Mouse (Mus musculus) embryonic facial prominence, embryonic 13.5 days (tissue): ENCODE measurements around the gene Sccpdh. TPM values are rescaled to one million over a fixed set of nuclear protein-coding genes. Genes with fewer than 3 reads are reported as not detected.

Experiments
- ATAC-seq: fragments of 200-750 bp; cut with Nextera tagmentation; 2 replicates; pipeline ENCODE4 v1.8.0; 2017; ENCODE audit warnings: low read depth; ENCODE audit not compliant: insufficient number of reproducible peaks, insufficient read depth, low FRiP score, low TSS enrichment
- H3K27ac ChIP-seq: fragments of 300-500 bp; sonication (generic); 2 replicates; pipeline ENCODE4 v1.5.1; 2015; ENCODE audit warnings: moderate library complexity, mild to moderate bottlenecking, inconsistent platforms
- H3K27me3 ChIP-seq: fragments of 300-500 bp; sonication (generic); 2 replicates; pipeline ENCODE4 v1.6.1; 2015; ENCODE audit warnings: mild to moderate bottlenecking, inconsistent platforms
- H3K36me3 ChIP-seq: fragments of 300-500 bp; sonication (generic); 2 replicates; pipeline ENCODE4 v1.6.1; 2015; ENCODE audit warnings: mild to moderate bottlenecking, inconsistent platforms
- H3K4me1 ChIP-seq: fragments of 300-500 bp; sonication (generic); 2 replicates; pipeline ENCODE4 v1.6.1; 2015; ENCODE audit warnings: inconsistent platforms
- H3K4me2 ChIP-seq: fragments of 300-500 bp; sonication (generic); 2 replicates; pipeline ENCODE4 v1.6.1; 2015; ENCODE audit warnings: moderate library complexity, mild to moderate bottlenecking, inconsistent platforms
- H3K4me3 ChIP-seq: fragments of 300-500 bp; sonication (generic); 2 replicates; pipeline ENCODE4 v1.5.1; 2015; ENCODE audit warnings: mild to moderate bottlenecking, inconsistent platforms
- H3K9ac ChIP-seq: fragments of 300-500 bp; sonication (generic); 2 replicates; pipeline ENCODE4 v1.6.1; 2015; ENCODE audit warnings: mild to moderate bottlenecking, inconsistent platforms
- H3K9me3 ChIP-seq: fragments of 300-500 bp; sonication (generic); 2 replicates; pipeline ENCODE4 v1.6.1; 2016; ENCODE audit warnings: inconsistent platforms
- WGBS: fragments of 180-500 bp; shearing (Covaris S2); methylation state at CpG from one replicate; pipeline ENCODE4 v1.1.7; 2015; ENCODE audit warnings: mixed read lengths; 5-methylcytosine and 5-hydroxymethylcytosine counted together
- polyA plus RNA-seq: library from polyadenylated mRNA; unstranded; fragments of >200 nt; fragmentation: Nextera tagmentation; extraction: Ambion mirVana; gene quantifications from 2 replicates; pipeline ENCODE4 v1.2.1, GENCODE M21; 2015

The Sccpdh gene
- polyA plus RNA-seq, 1 experiment from 2014 or later: 64.1 TPM

DNA sequence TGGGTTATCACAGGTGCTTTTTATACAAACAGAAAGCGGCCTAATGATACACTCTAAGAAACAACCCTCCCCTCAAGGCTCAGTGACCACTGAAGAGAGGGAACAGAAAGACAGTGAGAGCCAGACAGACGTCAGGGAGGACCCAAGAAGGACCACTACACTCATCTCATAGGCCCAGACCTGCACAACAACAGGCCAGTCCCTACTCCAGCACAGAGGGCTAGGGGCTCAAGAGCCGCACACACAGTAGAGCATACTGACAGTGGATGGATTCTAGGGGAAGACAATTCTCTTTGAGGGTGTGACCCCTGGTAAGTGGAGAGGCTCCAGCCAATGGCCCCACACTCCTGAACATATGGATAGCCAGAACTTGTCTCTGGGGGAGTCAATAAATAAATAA, 68.5 kb downstream of the Sccpdh start:
- Histone ChIP-seq H3K4me1 (no peaks in the 10 kb centered on the region), H3K9ac (no peak overlapping the region), H3K27me3 (no peaks in the 10 kb centered on the region), H3K36me3 (no peaks in the 10 kb centered on the region), H3K27ac (no peak overlapping the region), H3K4me3 (no peak overlapping the region), H3K4me2 (no peak overlapping the region), H3K9me3 (no peaks in the 10 kb centered on the region)
- no peak for ATAC-seq
- WGBS: 82% methylated on average over 3 of the region's 3 CpGs

Other genes with a start within 250 kb of the Sccpdh start
- gene Smyd3, start 150.2 kb upstream of the Sccpdh start, polyA plus RNA-seq: 30.1 and 31.4 TPM in 2 replicates
- gene Tfb2m, start 121.9 kb upstream of the Sccpdh start, polyA plus RNA-seq: 32.7 and 33.7 TPM in 2 replicates
- 17.4 and 21.6 TPM in 2 replicates for gene Cnst, start 121.8 kb upstream of the Sccpdh start, polyA plus RNA-seq
- gene Kif28, start 77.1 kb downstream of the Sccpdh start, polyA plus RNA-seq: not detected in 2 replicates
- 0.32 TPM in 1 of 2 replicates, not detected in the other for gene Gm10518, start 135.2 kb downstream of the Sccpdh start, polyA plus RNA-seq
- 29.1 and 30.1 TPM in 2 replicates for gene Ahctf1, start 135.5 kb downstream of the Sccpdh start, polyA plus RNA-seq